Mouse (Mus musculus): ENCODE measurements at regions not wholly inside any gene's neighbourhood (a gene's known extent, or its start where the extent isn't known, plus 50 kb on each side); places are given as distances from the start of the nearest gene placed in this dataset.

DNA sequence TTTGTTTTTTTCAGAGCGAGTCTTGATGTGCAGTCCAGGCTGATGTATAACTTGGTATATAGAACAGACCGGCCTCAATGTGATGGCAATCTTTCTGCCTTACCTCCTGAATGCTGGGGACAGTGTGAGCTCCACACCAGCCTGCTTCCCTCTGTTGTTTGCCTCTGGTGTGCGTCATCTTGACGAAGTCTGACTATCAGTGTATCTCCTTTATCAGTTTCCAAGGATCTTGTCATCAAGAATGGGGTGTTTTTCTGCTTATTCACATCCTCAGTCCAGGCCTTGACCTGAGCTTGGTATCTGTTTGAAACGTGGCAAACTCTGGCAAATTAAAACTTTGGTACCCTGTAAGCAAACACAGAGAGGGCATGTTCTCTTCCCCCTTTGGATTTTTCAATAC is 226.3 kb downstream of the Ccdc91 start:
- TF ChIP-seq CTCF (IDR thresholded peaks at IDR 0.05; ENCODE audit: insufficient read depth, low read depth, low read length), result no peak
- no peak for TF ChIP-seq POLR2A (IDR thresholded peaks at IDR 0.05; ENCODE audit: insufficient read depth, low read depth, low read length)
